Mouse (Mus musculus) embryonic facial prominence, embryonic 10.5 days (tissue): Measurements from ENCODE around the gene Tespa1. TPM values are rescaled to one million over a fixed set of nuclear protein-coding genes. Genes with fewer than 3 reads are reported as not detected.
"Not testable (repeated sequence)": the region's sequence is repeated elsewhere in the genome, so short reads cannot be mapped to it uniquely, and the experiment has no call there.

ENCODE experiments used
- DNase-seq: peaks from one replicate; pipeline ENCODE4 v3.0.0-alpha.2; 2017; ENCODE audit warnings: low spot score
- H3K27ac ChIP-seq: fragments of 300-500 bp; sonication (generic); replicated peaks from 2 replicates; pipeline ENCODE4 v1.5.1; 2016; ENCODE audit warnings: mild to moderate bottlenecking
- H3K27me3 ChIP-seq: fragments of 300-500 bp; sonication (generic); replicated peaks from 2 replicates; pipeline ENCODE4 v1.6.1; 2016; ENCODE audit warnings: low read depth, mild to moderate bottlenecking; ENCODE audit not compliant: poor library complexity, severe bottlenecking
- H3K36me3 ChIP-seq: fragments of 300-500 bp; sonication (generic); replicated peaks from 2 replicates; pipeline ENCODE4 v1.6.1; 2016; ENCODE audit warnings: mild to moderate bottlenecking, moderate library complexity
- H3K4me1 ChIP-seq: fragments of 300-500 bp; sonication (generic); 2 replicates; pipeline ENCODE4 v1.6.1; 2016
- H3K4me3 ChIP-seq: fragments of 300-500 bp; sonication (generic); 2 replicates; pipeline ENCODE4 v1.5.1; 2016; ENCODE audit warnings: mild to moderate bottlenecking, moderate library complexity
- H3K9me3 ChIP-seq: fragments of 300-500 bp; sonication (generic); 2 replicates; pipeline ENCODE4 v1.6.1; 2016; ENCODE audit warnings: mild to moderate bottlenecking
- WGBS: fragments of 180-500 bp; shearing (Covaris S2); methylation state at CpG from one replicate; pipeline ENCODE4 v1.1.7; 2016; 5-methylcytosine and 5-hydroxymethylcytosine counted together
- polyA plus RNA-seq: library from polyadenylated mRNA; unstranded; fragments of >200 nt; fragmentation: Nextera tagmentation; extraction: Ambion mirVana; gene quantifications from 2 replicates; pipeline ENCODE4 v1.2.1, GENCODE M21; 2016

Tespa1 gene
- polyA plus RNA-seq, 1 experiment from 2014 or later = not detected

GRCm38 (mm10) chr10:130314110-130314829, 8.4 kb upstream of the Tespa1 start:
- WGBS = 78% methylated on average over 2 of the region's 2 CpGs

GRCm38 (mm10) chr10:130315846-130316245, 6.8 kb upstream of the Tespa1 start:
- DNase-seq = no peak
- no peaks in the 10 kb centered on the region for H3K27me3 ChIP-seq
- no peak overlapping the region for H3K27ac ChIP-seq
- H3K36me3 ChIP-seq = no peaks in the 10 kb centered on the region
- no peaks in the 10 kb centered on the region for H3K9me3 ChIP-seq
- no peaks in the 10 kb centered on the region for H3K4me1 ChIP-seq
- H3K4me3 ChIP-seq = no peak overlapping the region

More at GRCm38 (mm10) chr10:130314110-130314829, 8.4 kb upstream of the Tespa1 start:
- Histone ChIP-seq H3K4me1 (no peaks in the 10 kb centered on the region), H3K9me3 (no peaks in the 10 kb centered on the region), H3K27me3 (no peaks in the 10 kb centered on the region), H3K27ac (no peak overlapping the region), H3K36me3 (no peaks in the 10 kb centered on the region), H3K4me3 (no peak overlapping the region)
- no peak for DNase-seq

- H3K27me3 ChIP-seq = no peaks in the 10 kb centered on the region
- no peak overlapping the region for H3K4me3 ChIP-seq
- H3K36me3 ChIP-seq = no peaks in the 10 kb centered on the region
- 77% methylated on average over 4 of the region's 4 CpGs for WGBS
- H3K27ac ChIP-seq = no peak overlapping the region
- no peaks in the 10 kb centered on the region for H3K9me3 ChIP-seq
- no peak for DNase-seq
- no peaks in the 10 kb centered on the region for H3K4me1 ChIP-seq
Observed at GRCm38 (mm10) chr10:130318720-130319119, 4.0 kb upstream of the Tespa1 start.

- no peaks in the 10 kb centered on the region for H3K36me3 ChIP-seq
- no peaks in the 10 kb centered on the region for H3K27me3 ChIP-seq
- H3K9me3 ChIP-seq = no peaks in the 10 kb centered on the region
- no peak for DNase-seq
- H3K4me1 ChIP-seq = no peaks in the 10 kb centered on the region
- H3K27ac ChIP-seq = no peak overlapping the region
- no peak overlapping the region for H3K4me3 ChIP-seq
- 90% methylated on average over 2 of the region's 2 CpGs for WGBS
Observed at GRCm38 (mm10) chr10:130320715-130321114, 2.0 kb upstream of the Tespa1 start.

- Histone ChIP-seq H3K27ac (no peak overlapping the region), H3K4me3 (no peak overlapping the region), H3K4me1 (no peaks in the 10 kb centered on the region), H3K9me3 (no peaks in the 10 kb centered on the region), H3K27me3 (no peaks in the 10 kb centered on the region), H3K36me3 (no peaks in the 10 kb centered on the region)
- no peak for DNase-seq
Observed at GRCm38 (mm10) chr10:130322062-130322461, 608 bp upstream of the Tespa1 start.

- Histone ChIP-seq H3K27me3 (no peaks in the 10 kb centered on the region), H3K36me3 (no peaks in the 10 kb centered on the region)
- DNase-seq = no peak
Observed at GRCm38 (mm10) chr10:130324243-130324642, 1.6 kb downstream of the Tespa1 start.

GRCm38 (mm10) chr10:130330711-130331110, 8.0 kb downstream of the Tespa1 start:
- WGBS = 88% methylated on average over 1 of the region's 1 CpGs
- no peak for DNase-seq
- no peaks in the 10 kb centered on the region for H3K9me3 ChIP-seq
- H3K4me3 ChIP-seq = no peak overlapping the region
- no peak overlapping the region for H3K27ac ChIP-seq
- no peaks in the 10 kb centered on the region for H3K27me3 ChIP-seq
- H3K4me1 ChIP-seq = no peaks in the 10 kb centered on the region
- H3K36me3 ChIP-seq = no peaks in the 10 kb centered on the region

More at GRCm38 (mm10) chr10:130324243-130324642, 1.6 kb downstream of the Tespa1 start:
- 86% methylated on average over 4 of the region's 4 CpGs for WGBS
- H3K4me3 ChIP-seq = no peak overlapping the region
- no peak overlapping the region for H3K27ac ChIP-seq
- no peaks in the 10 kb centered on the region for H3K9me3 ChIP-seq
- H3K4me1 ChIP-seq = no peaks in the 10 kb centered on the region

GRCm38 (mm10) chr10:130336385-130336784, 13.7 kb downstream of the Tespa1 start:
- WGBS = 86% methylated on average over 1 of the region's 1 CpGs
- Histone ChIP-seq H3K36me3 (no peaks in the 10 kb centered on the region), H3K27ac (no peak overlapping the region), H3K27me3 (no peaks in the 10 kb centered on the region), H3K9me3 (no peaks in the 10 kb centered on the region), H3K4me1 (no peaks in the 10 kb centered on the region), H3K4me3 (no peak overlapping the region)
- DNase-seq = no peak

- 70% methylated on average over 2 of the region's 2 CpGs for WGBS
- no peaks in the 10 kb centered on the region for H3K4me1 ChIP-seq
- DNase-seq = no peak
- no peaks in the 10 kb centered on the region for H3K27me3 ChIP-seq
- no peak overlapping the region for H3K4me3 ChIP-seq
- H3K36me3 ChIP-seq = no peaks in the 10 kb centered on the region
- H3K9me3 ChIP-seq = no peaks in the 10 kb centered on the region
- no peak overlapping the region for H3K27ac ChIP-seq
Observed at GRCm38 (mm10) chr10:130337581-130337980, 14.9 kb downstream of the Tespa1 start.

GRCm38 (mm10) chr10:130340050-130340449, 17.4 kb downstream of the Tespa1 start:
- not testable (repeated sequence) for H3K27me3 ChIP-seq, H3K4me1 ChIP-seq, H3K4me3 ChIP-seq, H3K27ac ChIP-seq, H3K9me3 ChIP-seq, H3K36me3 ChIP-seq, DNase-seq
- WGBS = 90% methylated on average over 4 of the region's 4 CpGs

GRCm38 (mm10) chr10:130344056-130344455, 21.4 kb downstream of the Tespa1 start:
- WGBS = 95% methylated on average over 1 of the region's 1 CpGs
- DNase-seq = no peak
- H3K4me3 ChIP-seq = no peak overlapping the region
- no peaks in the 10 kb centered on the region for H3K9me3 ChIP-seq
- H3K4me1 ChIP-seq = no peaks in the 10 kb centered on the region
- H3K36me3 ChIP-seq = no peaks in the 10 kb centered on the region
- H3K27ac ChIP-seq = no peak overlapping the region
- H3K27me3 ChIP-seq = no peaks in the 10 kb centered on the region

- 65% methylated on average over 2 of the region's 2 CpGs for WGBS
- H3K4me1 ChIP-seq = no peaks in the 10 kb centered on the region
- no peaks in the 10 kb centered on the region for H3K27me3 ChIP-seq
- no peak overlapping the region for H3K27ac ChIP-seq
- no peak overlapping the region for H3K4me3 ChIP-seq
- DNase-seq = no peak
- no peaks in the 10 kb centered on the region for H3K36me3 ChIP-seq
- no peaks in the 10 kb centered on the region for H3K9me3 ChIP-seq
Observed at GRCm38 (mm10) chr10:130363438-130364164, 40.9 kb downstream of the Tespa1 start.

GRCm38 (mm10) chr10:130364766-130365165, 42.1 kb downstream of the Tespa1 start:
- Histone ChIP-seq H3K27ac (no peak overlapping the region), H3K36me3 (no peaks in the 10 kb centered on the region), H3K9me3 (no peaks in the 10 kb centered on the region), H3K4me3 (no peak overlapping the region), H3K4me1 (no peaks in the 10 kb centered on the region), H3K27me3 (no peaks in the 10 kb centered on the region)
- DNase-seq = no peak
